Mouse (Mus musculus) stomach, postnatal 0 days (tissue): ENCODE results near the gene Pfkm.

Experiments used
- CTCF ChIP-seq: IDR thresholded peaks from 2 replicates; pipeline ENCODE4 v1.5.1; 2016; ENCODE audit warnings: antibody characterized with exemption, low read depth, mild to moderate bottlenecking, moderate library complexity
- EP300 ChIP-seq: optimal IDR thresholded peaks from 2 replicates; pipeline ENCODE3; 2016; ENCODE audit warnings: antibody characterized with exemption

DNA sequence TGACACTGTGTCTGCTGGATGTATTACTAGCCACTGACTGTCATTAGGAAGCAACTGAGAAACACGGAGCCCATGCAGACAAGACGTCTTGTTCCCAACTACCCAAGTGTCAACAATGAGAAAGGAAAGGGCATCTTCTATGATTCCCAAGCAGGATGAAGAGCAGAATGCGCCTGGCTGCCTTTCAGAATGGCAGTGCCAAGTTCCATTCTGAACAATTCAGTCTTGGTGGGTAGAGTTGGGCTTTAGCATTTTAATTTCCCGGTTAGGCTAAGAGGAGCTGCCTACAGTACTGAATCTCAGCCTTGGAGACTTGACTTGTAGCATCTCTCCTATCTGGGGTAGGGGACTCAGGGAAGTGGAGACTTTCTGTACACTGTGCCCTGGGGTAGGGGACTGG lies 41.6 kb downstream of the Pfkm start:
- no peak for TF ChIP-seq EP300
- TF ChIP-seq CTCF, result no peak
